Mouse (Mus musculus) cerebellum, postnatal 10 days (tissue): ENCODE results near the gene Rfx5.
"Not testable (repeated sequence)": the region's sequence is repeated elsewhere in the genome, so short reads cannot be mapped to it uniquely, and the experiment has no call there.

Experiments
- DNase-seq, 2 experiments: peaks; one replicate each; pipeline ENCODE4 v3.0.0; 2021; ENCODE audit warnings: mixed read lengths in 2 of 2

Gene Rfx5

DNA sequence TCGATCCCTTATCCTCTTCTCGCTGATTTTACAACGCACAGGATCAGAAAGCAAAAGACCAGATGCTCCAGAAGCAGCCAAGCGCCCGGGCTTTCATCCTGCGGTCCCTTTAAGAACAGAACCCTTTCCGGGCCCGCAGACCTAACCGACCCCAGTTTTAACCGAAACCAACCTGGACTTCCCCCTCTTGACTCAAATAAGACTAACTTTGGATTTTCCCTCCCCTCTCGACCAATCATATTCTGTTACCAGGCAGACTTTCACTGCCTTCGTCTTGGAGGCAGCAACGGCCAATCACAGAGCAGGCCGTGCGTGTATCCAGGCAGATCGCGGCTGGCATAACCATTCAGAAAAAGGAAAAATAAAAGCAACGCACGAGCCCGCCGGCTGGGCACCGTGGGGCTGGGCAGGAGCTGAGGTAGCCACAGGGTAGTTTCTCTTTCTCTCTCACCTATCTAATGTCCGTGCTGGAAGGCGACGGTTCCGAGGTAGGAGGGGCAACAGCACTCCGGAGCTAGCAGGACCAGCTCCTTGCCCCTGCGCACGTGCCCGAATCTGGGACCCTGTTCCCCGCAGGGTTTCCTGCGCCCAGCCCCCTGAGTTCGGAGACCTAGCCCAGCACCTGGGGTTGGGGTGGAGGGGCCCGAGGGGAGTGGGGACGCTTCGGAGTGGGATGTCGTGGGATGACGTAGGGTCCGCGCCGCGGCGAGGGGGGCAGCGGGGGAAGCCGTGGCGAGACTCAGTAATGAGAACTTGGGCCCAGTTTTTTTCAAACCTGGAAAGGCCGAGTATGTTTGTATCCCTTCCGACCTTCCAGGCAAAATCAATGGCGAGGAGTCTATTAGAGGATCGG lies at the start of gene Rfx5:
Rfx5 (plus strand) TSS at position 312 of the 853 bp plus-strand sequence.
- peak; percentile 94 to 95 for DNase-seq

DNA sequence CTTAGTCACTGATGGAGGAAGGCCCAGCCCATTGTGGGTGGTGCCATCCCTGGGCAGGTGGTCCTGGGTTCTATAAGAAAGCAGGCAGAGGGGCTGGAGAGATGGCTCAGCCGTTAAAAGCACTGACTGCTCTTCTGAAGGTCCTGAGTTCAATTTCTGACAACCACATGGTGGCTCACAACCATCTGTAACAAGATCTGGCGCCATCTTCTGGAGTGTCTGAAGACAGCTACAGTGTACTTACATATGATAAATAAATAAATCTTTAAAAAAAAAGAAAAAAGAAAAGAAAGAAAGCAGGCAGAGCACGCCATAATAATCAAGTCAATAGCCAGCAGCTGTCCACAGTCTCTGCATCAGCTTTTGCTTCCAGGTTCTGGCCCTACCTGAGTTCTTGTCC lies 49.1 kb upstream of the Rfx5 start:
- not testable (repeated sequence) for DNase-seq

GRCm38 (mm10) chr3:94906482-94906881 lies 47.4 kb upstream of the Rfx5 start:
- DNase-seq: no peak

- no peak for DNase-seq
These were observed 42.7 kb upstream of the Rfx5 start for GRCm38 (mm10) chr3:94911050-94911693.

GRCm38 (mm10) chr3:94913801-94914200 lies 40.1 kb upstream of the Rfx5 start:
- no peak for DNase-seq

- DNase-seq: peak; percentile 25 to 30
These were observed 37.8 kb upstream of the Rfx5 start for GRCm38 (mm10) chr3:94915903-94916741.

- peak in 1 of 2 experiments; percentile 15 for DNase-seq
These were observed 36.0 kb upstream of the Rfx5 start for GRCm38 (mm10) chr3:94917816-94918361.

DNA sequence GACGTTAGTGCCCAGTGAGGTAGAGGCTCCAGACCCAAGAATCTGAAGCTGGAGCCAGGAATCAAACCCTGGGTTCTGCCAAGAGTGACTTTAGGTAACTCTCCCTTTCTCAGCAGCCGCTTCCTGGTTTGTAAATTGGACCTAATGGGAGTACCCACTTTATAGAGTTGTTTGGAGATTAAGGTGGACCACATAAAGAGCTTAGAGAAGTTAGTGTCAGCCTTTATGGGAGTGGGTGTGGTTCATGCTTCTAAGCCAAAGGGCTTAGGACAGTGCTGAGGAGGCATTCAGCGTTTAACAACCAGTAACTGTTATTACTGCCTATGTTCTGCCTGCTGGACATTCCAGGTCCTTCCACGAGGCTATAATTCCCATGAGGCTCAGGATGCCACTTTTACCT lies 35.0 kb upstream of the Rfx5 start:
- DNase-seq: no peak

GRCm38 (mm10) chr3:94921104-94921503 lies 32.8 kb upstream of the Rfx5 start:
- DNase-seq: peak; percentile 16 to 39

DNA sequence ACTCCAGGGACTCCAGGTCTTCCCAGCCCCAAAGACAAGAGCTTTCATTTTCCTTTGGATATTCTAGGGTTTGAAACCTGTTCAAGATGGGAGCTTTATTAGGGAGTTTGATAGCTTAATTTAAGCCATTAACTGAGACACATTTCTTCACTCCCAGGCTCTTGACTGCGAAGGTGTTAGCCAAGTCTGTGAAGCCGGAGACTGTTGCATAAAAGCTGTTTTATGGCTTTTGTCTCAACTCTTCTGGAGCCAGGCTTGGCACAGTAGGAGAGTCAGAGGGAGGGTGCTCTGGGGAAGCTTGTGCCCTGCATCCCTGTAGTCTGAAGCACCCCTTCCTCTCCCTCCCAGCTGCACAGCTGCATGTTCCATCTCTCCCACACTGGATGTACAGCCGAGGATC lies 31.5 kb upstream of the Rfx5 start:
- DNase-seq: no peak

GRCm38 (mm10) chr3:94924688-94925087 lies 29.2 kb upstream of the Rfx5 start:
- DNase-seq: no peak

GRCm38 (mm10) chr3:94926301-94926736 lies 27.6 kb upstream of the Rfx5 start:
- DNase-seq: not testable (repeated sequence)

DNA sequence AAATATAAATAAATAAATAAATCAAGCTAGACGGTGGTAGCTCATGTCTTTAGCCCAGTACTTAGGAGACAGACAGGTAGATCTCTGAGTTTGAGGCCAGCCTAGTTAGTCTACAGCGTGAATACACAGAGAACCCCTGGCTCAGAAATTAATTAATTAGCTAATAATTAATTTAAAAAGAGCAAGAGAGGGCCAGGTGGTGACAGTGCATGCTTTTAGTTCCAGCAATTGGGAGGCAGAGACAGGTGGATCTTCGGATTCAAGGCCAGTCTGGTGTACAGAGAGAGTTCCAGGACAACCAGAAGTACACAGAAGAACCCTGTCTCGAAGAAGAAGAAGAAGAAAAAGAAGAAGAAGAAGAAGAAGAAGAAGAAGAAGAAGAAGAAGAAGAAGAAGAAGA lies 24.9 kb upstream of the Rfx5 start:
- not testable (repeated sequence) for DNase-seq

DNA sequence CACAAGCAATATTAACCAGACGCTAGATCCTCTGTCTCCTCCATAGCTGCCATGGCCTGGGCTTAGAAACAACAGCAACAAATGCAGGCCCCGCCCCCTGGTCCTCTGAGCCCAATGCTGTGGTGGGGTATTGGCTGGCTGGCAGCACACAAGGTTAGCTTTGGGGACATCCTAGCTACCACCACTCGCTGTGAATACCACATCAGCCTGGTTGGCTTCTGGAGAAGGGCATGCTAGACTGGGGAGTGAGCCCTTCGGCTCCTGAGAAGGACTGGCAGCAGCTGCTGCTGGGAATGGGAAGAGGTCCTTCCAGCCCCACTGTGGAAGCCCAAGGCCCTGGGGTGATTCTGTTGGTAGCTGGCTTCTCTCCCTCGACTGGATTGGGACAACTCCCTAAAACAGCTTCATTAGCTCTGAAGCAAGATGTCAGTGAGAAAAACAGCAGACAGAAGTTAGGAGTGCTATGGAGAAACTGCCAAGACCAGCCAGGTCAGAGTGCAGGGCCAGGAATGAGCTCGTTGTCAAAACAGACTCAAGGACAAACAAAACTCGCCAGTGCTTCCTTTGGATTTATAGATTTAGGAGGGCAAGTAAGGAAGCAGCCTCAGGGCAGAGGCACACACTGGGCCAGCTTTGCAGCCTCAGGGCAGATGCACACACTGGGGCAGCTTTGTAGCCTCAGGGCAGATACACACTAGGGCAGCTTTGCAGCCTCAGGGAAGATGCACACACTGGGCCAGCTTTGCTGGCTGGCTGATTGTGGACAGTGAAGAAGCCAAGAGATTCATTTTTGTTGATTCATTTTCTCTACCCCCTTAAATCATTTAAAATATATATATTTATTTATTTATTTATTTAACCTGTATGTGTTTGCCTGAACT lies 23.2 kb upstream of the Rfx5 start:
- DNase-seq: not testable (repeated sequence)

GRCm38 (mm10) chr3:94931427-94932082 lies 22.3 kb upstream of the Rfx5 start:
- not testable (repeated sequence) for DNase-seq

- DNase-seq: not testable (repeated sequence)
These were observed 21.6 kb upstream of the Rfx5 start for GRCm38 (mm10) chr3:94932279-94932678.

GRCm38 (mm10) chr3:94932809-94933564 lies 20.9 kb upstream of the Rfx5 start, which contains the start of gene Selenbp1:
TSS of gene Selenbp1 (plus strand) at chr3:94933056.
- DNase-seq: peak; percentile 78 to 80

DNA sequence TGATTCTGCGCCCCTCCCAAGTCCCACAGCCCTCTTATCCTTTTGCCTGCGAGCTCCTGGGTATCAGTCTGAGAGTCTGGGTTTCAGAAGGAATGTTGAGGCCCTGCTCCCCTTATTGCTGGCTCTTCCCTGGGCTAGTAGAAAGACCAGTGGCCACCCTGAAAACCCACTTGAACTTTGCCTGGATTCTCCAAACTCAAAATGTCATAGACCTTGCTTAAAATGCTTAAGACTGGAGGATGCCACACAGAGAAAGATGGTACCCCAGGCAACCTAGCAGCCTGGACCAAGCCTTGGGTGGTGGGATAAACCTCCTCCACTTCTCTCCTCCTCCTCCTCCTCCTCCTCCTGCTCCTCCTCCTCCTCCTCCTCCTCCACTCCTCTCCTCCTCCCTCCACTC lies 20.3 kb upstream of the Rfx5 start:
- not testable (repeated sequence) for DNase-seq

DNA sequence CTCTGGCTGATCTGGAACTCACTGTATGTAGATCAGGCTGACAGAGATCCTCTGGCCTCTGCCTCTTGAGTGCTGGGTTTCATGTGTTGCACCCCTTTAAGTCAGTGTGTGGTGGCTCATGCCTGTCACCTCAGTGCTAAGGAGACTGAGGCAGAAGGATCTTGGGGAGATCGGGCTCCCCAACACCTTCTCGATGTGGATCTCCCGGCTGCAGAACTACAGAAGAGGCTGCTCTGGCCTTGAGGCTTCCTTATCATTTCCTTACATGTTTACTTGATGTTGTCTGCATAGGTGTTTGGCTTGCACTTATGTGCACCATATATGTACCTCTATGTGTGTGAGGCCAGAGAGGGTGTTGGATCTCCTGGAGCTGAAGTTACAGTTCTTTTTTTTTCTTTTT lies 19.3 kb upstream of the Rfx5 start:
- DNase-seq: not testable (repeated sequence)

DNA sequence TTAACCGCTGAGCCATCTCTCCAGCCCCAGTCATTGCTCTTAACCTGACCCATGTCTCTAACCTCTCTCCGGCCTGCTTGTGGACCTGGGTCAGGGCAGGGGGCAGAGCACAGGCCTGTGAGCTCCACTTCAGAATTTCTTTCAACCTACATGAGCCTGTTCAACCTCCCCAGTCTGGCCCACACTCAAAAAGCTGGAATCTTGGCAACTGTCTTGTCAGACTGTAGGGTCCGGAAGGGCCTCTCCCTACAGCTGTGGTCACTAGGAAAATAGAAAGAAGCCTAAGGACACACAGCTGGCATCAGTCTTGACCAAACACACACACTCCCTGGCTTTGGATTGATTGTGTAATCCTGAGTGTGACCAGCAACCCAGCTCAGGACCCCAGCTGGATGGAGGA lies 18.5 kb upstream of the Rfx5 start:
- DNase-seq: not testable (repeated sequence)
